ENCODE assay signal across 11 mouse cellular contexts in the genomic region with DNA sequence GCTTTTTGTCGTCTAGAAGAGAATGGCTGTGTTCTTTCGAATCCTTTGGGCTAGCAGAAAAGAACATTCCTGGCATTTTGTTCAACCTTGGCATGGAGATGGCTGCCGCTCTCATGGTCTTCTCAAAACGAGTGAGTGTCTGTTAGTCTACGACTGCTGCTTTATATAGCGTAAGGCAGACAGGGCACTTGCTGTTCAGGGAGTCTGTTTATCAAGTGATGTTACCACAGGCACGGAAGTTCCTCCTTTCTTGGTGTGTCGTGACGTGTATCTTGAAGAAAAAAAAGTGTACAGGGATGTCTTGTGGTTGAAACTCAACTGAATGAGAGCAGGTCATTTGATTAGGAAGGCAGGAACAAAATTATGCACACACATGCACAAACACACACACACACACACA. TPM values are rescaled to one million over a fixed set of nuclear protein-coding genes. Genes with fewer than 3 reads are reported as not detected.
A peak's percentile ranks its signal among the peaks of the same experiment; 100 is the strongest.
DNase-seq lines count a peak whose midpoint lies in the region; ATAC-seq and TF ChIP-seq lines count a peak whose summit lies in the region.
"Had no signal": no experiment of that assay in that cellular context is flagged by ENCODE, and none has a peak within 500 bp of the region (broad histone marks: within the 10 kb centered on the region; RNA-seq: fewer than 3 reads in every experiment).

A gene (minus strand): TSS at position 320 of the 400 bp plus-strand sequence.

- no peaks in the 10 kb centered on the region for H3K27me3 ChIP-seq in forebrain, embryonic 10.5 days (ENCODE audit: poor library complexity, severe bottlenecking)
- H3K27me3 ChIP-seq: kidney, embryonic 15.5 days; stomach, embryonic 15.5 days had no signal

- H3K36me3 ChIP-seq in forebrain, embryonic 10.5 days (replicated peaks) = no peaks in the 10 kb centered on the region
- H3K36me3 ChIP-seq: kidney, embryonic 15.5 days; stomach, embryonic 15.5 days had no signal

- H3K4me1 ChIP-seq in forebrain, embryonic 10.5 days = no peaks in the 10 kb centered on the region
- H3K4me1 ChIP-seq: kidney, embryonic 15.5 days; stomach, embryonic 15.5 days had no signal

- H3K27ac ChIP-seq in layer of hippocampus, adult 2 months = no peak within 1 kb of the TSS
- no peak within 1 kb of the TSS for H3K27ac ChIP-seq in forebrain, embryonic 10.5 days
- H3K27ac ChIP-seq: gastrocnemius, adult 2 months; kidney, embryonic 15.5 days; stomach, embryonic 15.5 days had no signal

- H3K4me3 ChIP-seq in layer of hippocampus, adult 2 months = no peak within 1 kb of the TSS
- no peak within 1 kb of the TSS for H3K4me3 ChIP-seq in forebrain, embryonic 10.5 days
- H3K4me3 ChIP-seq: gastrocnemius, adult 2 months; kidney, embryonic 15.5 days; stomach, embryonic 15.5 days had no signal

- DNase-seq in layer of hippocampus, adult 9-10 months (ENCODE audit: low spot score) = peak; percentile 10
- DNase-seq in layer of hippocampus, adult 2 months (ENCODE audit: low spot score in 2 of 2) = no peak
- peak; percentile 91 for DNase-seq in CD4-positive, CD25-positive, alpha-beta regulatory T cell, adult 2 months (ENCODE audit: low read depth, low spot score)
- DNase-seq in c-Kit-positive CD71-negative TER-119-negative erythroid progenitor cells, embryonic 14.5 days (ENCODE audit: low read depth) = peak; percentile 32
- peak; percentile 84 for DNase-seq in naive thymus-derived CD4-positive, alpha-beta T cell, adult 2 months (ENCODE audit: low read depth)
- DNase-seq in forebrain, embryonic 10.5 days (ENCODE audit: extremely low spot score, low spot score) = no peak
- no peak for DNase-seq in ovary, postnatal 14 days (ENCODE audit: low spot score)
- DNase-seq: gastrocnemius, adult 2 months had no signal

- WGBS in forebrain, embryonic 10.5 days = 91% methylated on average over 9 of the region's 9 CpGs

- no peak for TF ChIP-seq CTCF in layer of hippocampus, adult 2 months (conservative IDR thresholded peaks at IDR 0.05)

- no peaks in the 10 kb centered on the region for H3K9me3 ChIP-seq in forebrain, embryonic 10.5 days
- H3K9me3 ChIP-seq: kidney, embryonic 15.5 days; stomach, embryonic 15.5 days had no signal

- no peak for ATAC-seq in cerebellum, adult (ENCODE audit: insufficient number of reproducible peaks, low FRiP score, low TSS enrichment)

RNA-seq across cellular contexts. Expression of the gene that starts here (rescaled TPM):
- under 1 TPM in 1 of 2 experiments, not detected in 1; 0.27 TPM for total RNA-seq in layer of hippocampus, adult 2 months (2021)
- not detected in 2 replicates for polyA plus RNA-seq in forebrain, embryonic 10.5 days (2016; fragmentation: Nextera tagmentation; extraction: Ambion mirVana)
- total RNA-seq: gastrocnemius, adult 2 months had no signal
- polyA plus RNA-seq: kidney, embryonic 15.5 days had no signal

Comparison
In these comparisons a context has a peak if more than half of its experiments do, and no peak if none do; other contexts are left out.
1. DNase-seq: peak in layer of hippocampus, adult 9-10 months (single experiment), CD4-positive, CD25-positive, alpha-beta regulatory T cell, adult 2 months (single experiment), c-Kit-positive CD71-negative TER-119-negative erythroid progenitor cells, embryonic 14.5 days (single experiment) and naive thymus-derived CD4-positive, alpha-beta T cell, adult 2 months (single experiment); none in layer of hippocampus, adult 2 months (0 of 2), forebrain, embryonic 10.5 days (single experiment) and ovary, postnatal 14 days (single experiment).